8 mouse cellular contexts compared by ENCODE assay signal in the genomic region with DNA sequence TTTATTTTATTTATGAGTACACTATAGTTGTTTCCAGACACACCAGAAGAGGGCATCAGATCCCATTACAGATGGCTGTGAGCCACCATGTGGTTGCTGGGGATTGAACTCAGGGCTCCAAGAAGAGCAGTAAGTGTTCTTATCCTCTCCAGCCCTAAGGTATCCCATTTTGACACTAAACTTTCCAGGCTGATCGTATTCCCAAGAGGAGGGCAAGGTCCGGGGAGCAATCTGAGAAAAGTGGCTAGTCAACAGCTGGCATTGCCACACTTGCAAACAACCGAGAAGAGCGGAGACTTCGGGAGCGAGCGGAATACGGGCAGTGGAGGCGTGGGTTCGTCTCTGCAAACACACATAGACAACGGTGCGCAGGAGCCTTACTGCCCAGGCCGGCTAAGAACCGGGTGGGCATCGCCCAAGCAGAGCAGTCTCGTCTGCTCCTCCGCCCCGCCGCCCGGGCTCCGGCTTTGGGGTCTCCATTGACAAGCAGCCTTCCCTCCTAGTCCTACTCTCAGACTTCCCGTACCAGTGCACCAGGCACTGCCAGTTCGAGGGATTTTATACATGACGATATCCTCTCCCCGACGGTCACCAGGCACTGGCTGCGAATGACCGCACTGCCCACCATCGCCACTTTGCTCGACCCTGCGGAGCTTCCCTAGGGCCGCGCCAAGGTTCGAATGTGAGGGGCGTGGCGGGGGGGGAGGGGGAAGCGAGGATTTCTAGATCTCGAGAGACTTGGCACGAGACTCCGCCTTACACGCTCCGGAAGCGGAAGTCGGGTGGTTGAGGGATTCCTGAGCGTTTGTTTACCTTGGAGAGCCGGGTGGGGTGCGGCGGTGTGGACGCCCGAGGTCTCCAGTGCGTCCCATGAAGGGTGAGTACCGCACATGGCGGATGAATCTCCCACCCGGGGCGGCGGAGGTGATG. TPM values are rescaled to one million over a fixed set of nuclear protein-coding genes. Genes with fewer than 3 reads are reported as not detected.
DNase-seq lines count a peak whose midpoint lies in the region; ATAC-seq lines count a peak whose summit lies in the region.

A gene (plus strand): TSS at position 746 of the 930 bp plus-strand sequence.

- H3K4me3 ChIP-seq in hindbrain, embryonic 14.5 days (replicated peaks; ENCODE audit: low read length) = peak within 1 kb of the TSS; percentile 81

- peak within 1 kb of the TSS; percentile 96 for H3K4me2 ChIP-seq in hindbrain, embryonic 14.5 days (replicated peaks)

- peak; percentile 95 for ATAC-seq in hindbrain, embryonic 14.5 days (ENCODE audit: low FRiP score)

- peak within 1 kb of the TSS; percentile 81 for H3K27ac ChIP-seq in hindbrain, embryonic 14.5 days

- no peaks in the 10 kb centered on the region for H3K9me3 ChIP-seq in hindbrain, embryonic 14.5 days (ENCODE audit: control insufficient read depth, low read length)

- peak within 1 kb of the TSS; percentile 80 for H3K9ac ChIP-seq in hindbrain, embryonic 14.5 days

- H3K27me3 ChIP-seq in hindbrain, embryonic 14.5 days (ENCODE audit: control insufficient read depth, insufficient read depth, low read length) = no peaks in the 10 kb centered on the region

- H3K4me1 ChIP-seq in hindbrain, embryonic 14.5 days (replicated peaks; ENCODE audit: control insufficient read depth, insufficient read depth, low read length) = peaks cover 16% of the 10 kb centered on the region

- peak; percentile 98 for DNase-seq in R1 (ENCODE audit: low read depth, low spot score)
- DNase-seq in cerebellum, postnatal 25 days = peak; percentile 81 to 92
- peak; percentile 66 to 67 for DNase-seq in frontal cortex, postnatal 25 days (ENCODE audit: low spot score in 2 of 2)
- DNase-seq in hindbrain, embryonic 14.5 days (ENCODE audit: low spot score) = peak; percentile 93
- DNase-seq in layer of hippocampus, postnatal 36 days = peak; percentile 77 to 82
- peak; percentile 91 to 93 for DNase-seq in lung, postnatal 4 days
- peak; percentile 92 for DNase-seq in retina, postnatal 7 days (ENCODE audit: low read depth, low spot score)
- peak; percentile 71 for DNase-seq in urinary bladder, adult 2 months (ENCODE audit: low spot score)

- no peaks in the 10 kb centered on the region for H3K36me3 ChIP-seq in hindbrain, embryonic 14.5 days (replicated peaks; ENCODE audit: control insufficient read depth, insufficient read depth)

- WGBS in hindbrain, embryonic 14.5 days = under 1% methylated on average over 53 of the region's 56 CpGs

RNA-seq across cellular contexts. Expression of the gene that starts here (rescaled TPM):
- polyA plus RNA-seq in hindbrain, embryonic 14.5 days (2014; fragmentation: Nextera tagmentation; extraction: Ambion mirVana) = 127 and 137 TPM in 2 replicates
- total RNA-seq in layer of hippocampus, postnatal 36 days (2021) = 10 to 100 TPM; 68.4 to 75.5 TPM
- polyA plus RNA-seq in urinary bladder, adult 2 months (2012; rRNA removed) = 73.3 and 76.1 TPM in 2 replicates

Comparison
In these comparisons a context has a peak if more than half of its experiments do, and no peak if none do; other contexts are left out.
1. Peak in every context shown above with its lines: DNase-seq, ATAC-seq, H3K4me3 ChIP-seq and H3K27ac ChIP-seq.